ENCODE assay signal across 9 mouse cellular contexts in the genomic region with DNA sequence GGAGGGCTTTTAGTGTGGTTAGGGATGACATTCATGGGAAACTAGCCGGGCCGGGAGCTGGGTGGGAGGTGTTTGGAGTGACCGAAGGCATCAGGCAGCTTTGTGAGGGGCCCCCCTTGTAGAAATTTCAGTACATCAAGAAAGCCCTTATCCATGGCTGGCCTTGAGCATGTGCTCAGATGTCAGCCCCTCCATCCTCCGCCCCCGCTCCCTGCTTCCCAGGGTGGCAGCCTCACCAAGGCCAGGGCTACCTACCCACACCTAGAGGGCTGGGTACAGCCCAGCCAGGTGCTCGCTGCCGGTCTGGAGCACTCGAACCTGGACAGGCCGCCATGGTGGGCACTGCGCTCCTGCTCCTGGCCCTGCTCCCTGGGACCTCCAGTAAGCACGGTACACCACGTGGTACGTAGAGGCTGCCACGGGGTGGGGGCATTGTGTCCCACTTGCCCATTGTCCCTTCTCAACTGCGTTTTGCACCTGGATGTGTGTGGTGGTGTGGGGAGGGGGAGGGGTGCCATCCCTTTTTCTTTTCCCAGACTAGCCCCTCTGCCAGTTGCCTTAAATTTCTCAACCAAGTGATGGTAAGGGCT. TPM values are rescaled to one million over a fixed set of nuclear protein-coding genes. Genes with fewer than 3 reads are reported as not detected.
A peak's percentile ranks its signal among the peaks of the same experiment; 100 is the strongest.
DNase-seq lines count a peak whose midpoint lies in the region; ATAC-seq and TF ChIP-seq lines count a peak whose summit lies in the region.
"Had no signal": no experiment of that assay in that cellular context is flagged by ENCODE, and none has a peak within 500 bp of the region (broad histone marks: within the 10 kb centered on the region; RNA-seq: fewer than 3 reads in every experiment).

A gene (plus strand): TSS at position 264 of the 590 bp plus-strand sequence.

- 77% methylated on average over 15 of the region's 15 CpGs for WGBS in intestine, embryonic 15.5 days
- WGBS in intestine, postnatal 0 days: 81% methylated on average over 15 of the region's 15 CpGs
- WGBS in spleen, adult 2 months: 92% methylated on average over 15 of the region's 15 CpGs
- 76% methylated on average over 15 of the region's 15 CpGs for WGBS in olfactory bulb, adult 2 months

- no peak within 1 kb of the TSS for H3K4me3 ChIP-seq in intestine, embryonic 15.5 days (replicated peaks)
- H3K4me3 ChIP-seq in intestine, postnatal 0 days (ENCODE audit: low read depth, low read length): no peak within 1 kb of the TSS
- no peak within 1 kb of the TSS for H3K4me3 ChIP-seq in spleen, adult 2 months (ENCODE audit: extremely low read depth, insufficient read depth, insufficient read length)
- H3K4me3 ChIP-seq in cortical plate, adult 2 months (ENCODE audit: insufficient read depth, low read length): no peak within 1 kb of the TSS
- no peak within 1 kb of the TSS for H3K4me3 ChIP-seq in olfactory bulb, adult 2 months (ENCODE audit: insufficient read depth, low read depth, low read length)
- H3K4me3 ChIP-seq: limb, embryonic 15.5 days; stomach, embryonic 15.5 days had no signal

- no peaks in the 10 kb centered on the region for H3K27me3 ChIP-seq in intestine, embryonic 15.5 days (replicated peaks)
- no peaks in the 10 kb centered on the region for H3K27me3 ChIP-seq in intestine, postnatal 0 days (replicated peaks; ENCODE audit: control insufficient read depth, insufficient read depth, low read length)
- H3K27me3 ChIP-seq in spleen, adult 2 months (ENCODE audit: control insufficient read depth, insufficient read depth, low read length): no peaks in the 10 kb centered on the region
- H3K27me3 ChIP-seq: limb, embryonic 15.5 days; stomach, embryonic 15.5 days had no signal

- H3K27ac ChIP-seq in intestine, embryonic 15.5 days: 0 out of 2 replicates have a peak within 1 kb of the TSS, but pooled peaks have one; percentile 27
- H3K27ac ChIP-seq in intestine, postnatal 0 days (ENCODE audit: low read depth, low read length): no peak within 1 kb of the TSS; the same call in 1 of the 2 replicates
- H3K27ac ChIP-seq in spleen, adult 2 months (ENCODE audit: insufficient read depth, low read length): no peak within 1 kb of the TSS
- no peak within 1 kb of the TSS for H3K27ac ChIP-seq in cortical plate, adult 2 months (ENCODE audit: insufficient read depth, low read length)
- no peak within 1 kb of the TSS for H3K27ac ChIP-seq in olfactory bulb, adult 2 months (ENCODE audit: insufficient read depth, low read depth, low read length)
- H3K27ac ChIP-seq: limb, embryonic 15.5 days had no signal

- no peak for ATAC-seq in intestine, embryonic 15.5 days
- ATAC-seq in intestine, postnatal 0 days: no peak

- H3K4me2 ChIP-seq in intestine, embryonic 15.5 days (replicated peaks): peak within 1 kb of the TSS; percentile 14; the same call in 1 of the 2 replicates
- H3K4me2 ChIP-seq in intestine, postnatal 0 days (replicated peaks; ENCODE audit: low read depth): no peak within 1 kb of the TSS
- H3K4me2 ChIP-seq: limb, embryonic 15.5 days had no signal

- no peaks in the 10 kb centered on the region for H3K9me3 ChIP-seq in intestine, embryonic 15.5 days
- H3K9me3 ChIP-seq in intestine, postnatal 0 days (ENCODE audit: control insufficient read depth): no peaks in the 10 kb centered on the region
- H3K9me3 ChIP-seq: limb, embryonic 15.5 days; stomach, embryonic 15.5 days had no signal

- DNase-seq in spleen, adult 2 months (ENCODE audit: low read depth in 1 of 2, low spot score in 2 of 2): no peak
- DNase-seq in spleen, postnatal 36 days (ENCODE audit: low spot score in 2 of 2): no peak
- no peak for DNase-seq in gastrocnemius, postnatal 4 days (ENCODE audit: low spot score in 2 of 2)

- TF ChIP-seq CTCF in intestine, postnatal 0 days (IDR thresholded peaks at IDR 0.05; ENCODE audit: low read depth): no peak
- no peak for TF ChIP-seq CTCF in spleen, adult 2 months (IDR thresholded peaks at IDR 0.05; ENCODE audit: extremely low read depth, insufficient read depth, insufficient read length, insufficient replicate concordance)
- TF ChIP-seq CTCF in cortical plate, adult 2 months (IDR thresholded peaks at IDR 0.05; ENCODE audit: extremely low read depth, insufficient read depth, low read length): no peak
- no peak for TF ChIP-seq CTCF in olfactory bulb, adult 2 months (IDR thresholded peaks at IDR 0.05; ENCODE audit: insufficient read depth, low read depth, low read length)

- H3K4me1 ChIP-seq in intestine, embryonic 15.5 days (replicated peaks): peaks cover 19% of the 10 kb centered on the region
- H3K4me1 ChIP-seq in intestine, postnatal 0 days (replicated peaks; ENCODE audit: control insufficient read depth, insufficient read depth, low read length): no peaks in the 10 kb centered on the region
- peaks cover 2% of the 10 kb centered on the region; the same call in 1 of the 2 replicates for H3K4me1 ChIP-seq in spleen, adult 2 months (ENCODE audit: control insufficient read depth, insufficient read depth, insufficient read length)
- H3K4me1 ChIP-seq in cortical plate, adult 2 months (ENCODE audit: control insufficient read depth, insufficient read depth, low read length): peaks cover 3% of the 10 kb centered on the region
- peaks cover 9% of the 10 kb centered on the region for H3K4me1 ChIP-seq in olfactory bulb, adult 2 months (ENCODE audit: control insufficient read depth, insufficient read depth, low read length)

- H3K9ac ChIP-seq in intestine, embryonic 15.5 days: no peak within 1 kb of the TSS
- no peak within 1 kb of the TSS for H3K9ac ChIP-seq in intestine, postnatal 0 days (ENCODE audit: low read depth, low read length)
- H3K9ac ChIP-seq: limb, embryonic 15.5 days; stomach, embryonic 15.5 days had no signal

- peaks cover 46% of the 10 kb centered on the region for H3K36me3 ChIP-seq in intestine, embryonic 15.5 days
- peaks cover 54% of the 10 kb centered on the region for H3K36me3 ChIP-seq in intestine, postnatal 0 days (ENCODE audit: control insufficient read depth, insufficient read depth)
- H3K36me3 ChIP-seq in spleen, adult 2 months (ENCODE audit: control insufficient read depth, insufficient read depth, low read length): peaks cover 33% of the 10 kb centered on the region

- TF ChIP-seq POLR2A in spleen, adult 2 months (IDR thresholded peaks at IDR 0.05; ENCODE audit: low read depth, low read length): no peak
- no peak for TF ChIP-seq POLR2A in cortical plate, adult 2 months (IDR thresholded peaks at IDR 0.05; ENCODE audit: extremely low read depth, insufficient read depth, low read length)
- TF ChIP-seq POLR2A in olfactory bulb, adult 2 months (IDR thresholded peaks at IDR 0.05; ENCODE audit: insufficient read depth, low read depth, low read length): no peak

RNA-seq across cellular contexts. Expression of the gene that starts here (rescaled TPM):
- polyA plus RNA-seq in intestine, embryonic 15.5 days (2015; fragmentation: Nextera tagmentation; extraction: Ambion mirVana): 2.3 and 3.0 TPM in 2 replicates
- 0.87 and 2.1 TPM in 2 replicates for polyA plus RNA-seq in intestine, postnatal 0 days (2015; fragmentation: Nextera tagmentation; extraction: Ambion mirVana)
- polyA plus RNA-seq in spleen, adult 2 months (2012; rRNA removed): 13.9 and 25.2 TPM in 2 replicates
- 26.4 and 27.5 TPM in 2 replicates for polyA plus RNA-seq in cortical plate, adult 2 months (2012; rRNA removed)
- not detected in 2 replicates for polyA plus RNA-seq in olfactory bulb, adult 2 months (2012; ENCODE audit: insufficient read depth, insufficient read length, low replicate concordance, missing spikeins)
- total RNA-seq in gastrocnemius, postnatal 4 days (2021): 1 to 10 TPM; 5.2 to 9.7 TPM
